Comparison of ENCODE assay signal across 9 mouse cellular contexts in the genomic region with DNA sequence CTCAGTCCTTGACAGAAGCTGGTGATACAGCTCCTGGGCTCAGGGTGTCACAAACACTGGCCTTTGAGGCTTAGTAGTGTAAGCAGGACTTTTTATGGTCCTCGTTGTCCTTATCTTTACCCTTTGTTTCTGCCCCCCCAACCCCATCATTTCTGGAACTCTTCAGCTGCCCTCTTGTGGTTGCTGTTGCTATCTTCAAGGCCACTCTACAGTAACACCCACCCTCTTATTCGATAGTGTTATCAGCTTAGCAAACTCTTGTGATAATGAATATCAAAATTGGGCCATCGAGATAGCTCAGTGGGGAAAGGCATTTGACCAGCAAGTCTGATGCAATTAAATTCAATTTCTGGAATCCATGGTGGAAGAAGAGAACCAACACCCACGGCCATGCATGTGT. TPM values are rescaled to one million over a fixed set of nuclear protein-coding genes. Genes with fewer than 3 reads are reported as not detected.
DNase-seq lines count a peak whose midpoint lies in the region; ATAC-seq lines count a peak whose summit lies in the region.
"Had no signal": no experiment of that assay in that cellular context is flagged by ENCODE, and none has a peak within 500 bp of the region (broad histone marks: within the 10 kb centered on the region; RNA-seq: fewer than 3 reads in every experiment).

No protein-coding gene starts in this region.

- DNase-seq in heart, adult 8-10 months (ENCODE audit: low spot score), result peak; percentile 7
- peak; percentile 56 for DNase-seq in 416B (ENCODE audit: low read depth)
- peak; percentile 60 to 67 for DNase-seq in cerebellum, adult 18-20 months

- ATAC-seq in heart, embryonic 11.5 days (replicated peaks; ENCODE audit: insufficient number of reproducible peaks, low FRiP score, low TSS enrichment), result no peak
- peak; percentile 63 for ATAC-seq in liver, embryonic 12.5 days
- no peak for ATAC-seq in erythroblast, adult 5-6 weeks (replicated peaks; ENCODE audit: low FRiP score, poor library complexity, severe bottlenecking)
- ATAC-seq in erythroid progenitor cell, adult 5-6 weeks (replicated peaks; ENCODE audit: low FRiP score, poor library complexity, severe bottlenecking), result no peak
- ATAC-seq in neural tube, embryonic 15.5 days (ENCODE audit: low FRiP score), result no peak

- no peaks in the 10 kb centered on the region for H3K36me3 ChIP-seq in heart, embryonic 11.5 days (ENCODE audit: control insufficient read depth, insufficient read depth, low read length)
- H3K36me3 ChIP-seq in liver, embryonic 12.5 days, result no peaks in the 10 kb centered on the region
- no peaks in the 10 kb centered on the region for H3K36me3 ChIP-seq in neural tube, embryonic 15.5 days
- H3K36me3 ChIP-seq: G1E had no signal

- H3K4me3 ChIP-seq in heart, embryonic 11.5 days (ENCODE audit: low read depth, low read length), result no peak overlapping the region
- no peak overlapping the region for H3K4me3 ChIP-seq in liver, embryonic 12.5 days
- no peak overlapping the region for H3K4me3 ChIP-seq in neural tube, embryonic 15.5 days (replicated peaks)

- 0 out of 2 replicates have a peak, but pooled peaks cover 3% of the 10 kb centered on the region for H3K4me1 ChIP-seq in heart, embryonic 11.5 days (ENCODE audit: control insufficient read depth, insufficient read depth, low read length)
- H3K4me1 ChIP-seq in liver, embryonic 12.5 days, result peaks cover 24% of the 10 kb centered on the region
- H3K4me1 ChIP-seq in neural tube, embryonic 15.5 days, result no peaks in the 10 kb centered on the region

- H3K27ac ChIP-seq in heart, embryonic 11.5 days (ENCODE audit: low read depth, low read length), result no peak overlapping the region
- H3K27ac ChIP-seq in liver, embryonic 12.5 days, result no peak overlapping the region
- no peak overlapping the region for H3K27ac ChIP-seq in neural tube, embryonic 15.5 days (replicated peaks)

- no peak overlapping the region for H3K9ac ChIP-seq in heart, embryonic 11.5 days (ENCODE audit: low read depth, low read length)
- no peak overlapping the region for H3K9ac ChIP-seq in liver, embryonic 12.5 days
- H3K9ac ChIP-seq in neural tube, embryonic 15.5 days (replicated peaks), result no peak overlapping the region

- H3K9me3 ChIP-seq in heart, embryonic 11.5 days (replicated peaks; ENCODE audit: control insufficient read depth, low read length), result no peaks in the 10 kb centered on the region
- no peaks in the 10 kb centered on the region for H3K9me3 ChIP-seq in liver, embryonic 12.5 days (replicated peaks)
- H3K9me3 ChIP-seq in neural tube, embryonic 15.5 days (replicated peaks), result no peaks in the 10 kb centered on the region
- H3K9me3 ChIP-seq: G1E had no signal

- WGBS in heart, embryonic 11.5 days (ENCODE audit: insufficient replicate concordance), result 54% methylated on average over 4 of the region's 4 CpGs
- 27% methylated on average over 4 of the region's 4 CpGs for WGBS in liver, embryonic 12.5 days (ENCODE audit: insufficient replicate concordance)
- WGBS in neural tube, embryonic 15.5 days, result 76% methylated on average over 4 of the region's 4 CpGs

- no peak overlapping the region for H3K4me2 ChIP-seq in heart, embryonic 11.5 days
- no peak overlapping the region; the same call in 1 of the 2 replicates for H3K4me2 ChIP-seq in liver, embryonic 12.5 days
- no peak overlapping the region for H3K4me2 ChIP-seq in neural tube, embryonic 15.5 days

- H3K27me3 ChIP-seq in heart, embryonic 11.5 days (ENCODE audit: control insufficient read depth, insufficient read depth, low read length), result no peaks in the 10 kb centered on the region
- no peaks in the 10 kb centered on the region for H3K27me3 ChIP-seq in liver, embryonic 12.5 days (replicated peaks)
- H3K27me3 ChIP-seq in neural tube, embryonic 15.5 days (replicated peaks), result no peaks in the 10 kb centered on the region

RNA-seq across cellular contexts. Expression of a gene that starts 18.5 kb away (rescaled TPM):
- under 1 TPM in 2 of 4 experiments, not detected in 2; 0.44 to 0.62 TPM for total RNA-seq in heart, adult 8-10 months (2022)
- polyA plus RNA-seq in heart, embryonic 11.5 days (2014; fragmentation: Nextera tagmentation; extraction: Ambion mirVana), result 3.5 and 3.7 TPM in 2 replicates
- 0.20 TPM in 1 of 2 replicates, not detected in the other for polyA plus RNA-seq in liver, embryonic 12.5 days (2016; fragmentation: Nextera tagmentation; extraction: Ambion mirVana)
- not detected in 2 replicates for total RNA-seq in erythroblast, adult 5-6 weeks (2015; ENCODE audit: low replicate concordance)
- not detected in 2 replicates for total RNA-seq in erythroblast, adult 5-6 weeks (2017; ENCODE audit: low replicate concordance)
- total RNA-seq in erythroid progenitor cell, adult 5-6 weeks (2015; ENCODE audit: low replicate concordance), result not detected in 2 replicates
- total RNA-seq in erythroid progenitor cell, adult 5-6 weeks (2017; ENCODE audit: low replicate concordance), result not detected in 2 replicates
- 0.27 and 0.51 TPM in 2 replicates for polyA plus RNA-seq in neural tube, embryonic 15.5 days (2015; fragmentation: Nextera tagmentation; extraction: Ambion mirVana)
- total RNA-seq: G1E had no signal
- polyA plus RNA-seq: G1E had no signal

RNA-seq across cellular contexts. Expression of a gene that starts 26.8 kb away (rescaled TPM):
- total RNA-seq in heart, adult 8-10 months (2022), result 1,000 to 10,000 TPM; 1,794 to 2,512 (median 2,152) TPM
- polyA plus RNA-seq in heart, embryonic 11.5 days (2014; fragmentation: Nextera tagmentation; extraction: Ambion mirVana), result 1,165 and 1,189 TPM in 2 replicates
- 527 and 538 TPM in 2 replicates for polyA plus RNA-seq in liver, embryonic 12.5 days (2016; fragmentation: Nextera tagmentation; extraction: Ambion mirVana)
- total RNA-seq in erythroblast, adult 5-6 weeks (2015; ENCODE audit: low replicate concordance), result 131 and 231 TPM in 2 replicates
- 82.2 and 158 TPM in 2 replicates for total RNA-seq in erythroblast, adult 5-6 weeks (2017; ENCODE audit: low replicate concordance)
- total RNA-seq in erythroid progenitor cell, adult 5-6 weeks (2015; ENCODE audit: low replicate concordance), result 138 and 208 TPM in 2 replicates
- total RNA-seq in erythroid progenitor cell, adult 5-6 weeks (2017; ENCODE audit: low replicate concordance), result 116 and 354 TPM in 2 replicates
- polyA plus RNA-seq in neural tube, embryonic 15.5 days (2015; fragmentation: Nextera tagmentation; extraction: Ambion mirVana), result 808 and 899 TPM in 2 replicates

RNA-seq across cellular contexts. Expression of a gene that starts 45.5 kb away (rescaled TPM):
- not detected for total RNA-seq in heart, adult 8-10 months (2022)
- polyA plus RNA-seq in heart, embryonic 11.5 days (2014; fragmentation: Nextera tagmentation; extraction: Ambion mirVana), result 0.46 TPM in 1 of 2 replicates, not detected in the other
- polyA plus RNA-seq in liver, embryonic 12.5 days (2016; fragmentation: Nextera tagmentation; extraction: Ambion mirVana), result 0.11 TPM in 1 of 2 replicates, not detected in the other
- not detected in 2 replicates for total RNA-seq in erythroblast, adult 5-6 weeks (2015; ENCODE audit: low replicate concordance)
- not detected in 2 replicates for total RNA-seq in erythroblast, adult 5-6 weeks (2017; ENCODE audit: low replicate concordance)
- total RNA-seq in erythroid progenitor cell, adult 5-6 weeks (2015; ENCODE audit: low replicate concordance), result not detected in 2 replicates
- not detected in 2 replicates for total RNA-seq in erythroid progenitor cell, adult 5-6 weeks (2017; ENCODE audit: low replicate concordance)
- polyA plus RNA-seq in neural tube, embryonic 15.5 days (2015; fragmentation: Nextera tagmentation; extraction: Ambion mirVana), result 0.32 and 0.74 TPM in 2 replicates
- polyA plus RNA-seq: G1E had no signal

RNA-seq across cellular contexts. Expression of a gene that starts 49.8 kb away (rescaled TPM):
- 10 to 100 TPM; 84.9 to 97.9 (median 92.4) TPM for total RNA-seq in heart, adult 8-10 months (2022)
- 79.4 and 99.8 TPM in 2 replicates for polyA plus RNA-seq in heart, embryonic 11.5 days (2014; fragmentation: Nextera tagmentation; extraction: Ambion mirVana)
- polyA plus RNA-seq in liver, embryonic 12.5 days (2016; fragmentation: Nextera tagmentation; extraction: Ambion mirVana), result 47.2 and 47.9 TPM in 2 replicates
- 3.6 and 4.2 TPM in 2 replicates for total RNA-seq in erythroblast, adult 5-6 weeks (2015; ENCODE audit: low replicate concordance)
- total RNA-seq in erythroblast, adult 5-6 weeks (2017; ENCODE audit: low replicate concordance), result 6.2 and 9.6 TPM in 2 replicates
- 8.0 and 9.4 TPM in 2 replicates for total RNA-seq in erythroid progenitor cell, adult 5-6 weeks (2015; ENCODE audit: low replicate concordance)
- total RNA-seq in erythroid progenitor cell, adult 5-6 weeks (2017; ENCODE audit: low replicate concordance), result 17.5 and 19.1 TPM in 2 replicates
- polyA plus RNA-seq in neural tube, embryonic 15.5 days (2015; fragmentation: Nextera tagmentation; extraction: Ambion mirVana), result 122 TPM in 2 replicates

Comparison
In these comparisons a context has a peak if more than half of its experiments do, and no peak if none do; other contexts are left out.
1. DNase-seq: peak in every context shown above with its lines; median percentile 64 in cerebellum, adult 18-20 months; 56 in 416B; 7 in heart, adult 8-10 months.
2. RNA of a gene that starts 26.8 kb away (total RNA-seq): 1,794 to 2,512 TPM in heart, adult 8-10 months; 116 to 354 TPM in erythroid progenitor cell, adult 5-6 weeks and 82.2 to 231 TPM in erythroblast, adult 5-6 weeks; every median in the first group is over 4 times any median in the second.